Mouse (Mus musculus): ENCODE data around the gene Cenpf.

DNA sequence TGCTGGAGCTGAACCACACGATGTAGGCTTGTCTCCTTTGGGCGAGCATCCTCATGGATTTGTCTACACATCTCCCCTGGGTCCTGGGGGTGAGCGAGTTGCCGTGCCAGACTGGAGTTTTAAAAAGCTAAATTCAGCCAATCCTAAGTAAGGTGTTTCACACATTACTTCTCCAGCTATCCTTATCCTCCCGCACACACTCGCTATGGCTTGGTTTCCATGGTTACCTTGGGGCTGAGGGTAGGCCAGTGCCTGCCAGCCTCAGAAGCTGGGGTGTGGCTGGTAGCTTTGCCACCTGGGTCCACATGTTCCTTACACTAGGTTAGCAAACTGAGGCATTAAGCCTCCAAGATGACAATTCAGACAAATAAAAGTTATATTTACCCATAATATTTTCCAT, 48.3 kb downstream of the Cenpf start:
- TF ChIP-seq USF1 (IDR thresholded peaks at IDR 0.05; ENCODE audit: low read depth, low read length) (no peak), POLR2A (IDR thresholded peaks at IDR 0.05; ENCODE audit: low read depth, low read length) (no peak), CTCF (conservative IDR thresholded peaks at IDR 0.05 in 1 of 2, IDR thresholded peaks at IDR 0.05 in 1 of 2; ENCODE audit: low read depth in 2 of 2, low read length in 2 of 2) (no peak), EP300 (IDR thresholded peaks at IDR 0.05; ENCODE audit: low read length) (no peak), RCOR1 (conservative IDR thresholded peaks at IDR 0.05; ENCODE audit: low read depth, low read length) (no peak), ELF1 (IDR thresholded peaks at IDR 0.05; ENCODE audit: low read depth, low read length) (no peak), BHLHE40 (IDR thresholded peaks at IDR 0.05; ENCODE audit: low read depth, low read length) (no peak), GABPA (IDR thresholded peaks at IDR 0.05; ENCODE audit: insufficient replicate concordance, low read depth, low read length) (no peak), JUND (conservative IDR thresholded peaks at IDR 0.05; ENCODE audit: low read depth, low read length) (no peak), MAFK (IDR thresholded peaks at IDR 0.05; ENCODE audit: insufficient replicate concordance, low read length) (no peak), KAT2A (IDR thresholded peaks at IDR 0.05; ENCODE audit: insufficient replicate concordance, low read length) (no peak), CHD2 (IDR thresholded peaks at IDR 0.05; ENCODE audit: low read length) (no peak)

Data from CH12.LX (cell line).